Mouse (Mus musculus) ES-E14 (cell line): ENCODE results near the gene Diaph3. TPM values are rescaled to one million over a fixed set of nuclear protein-coding genes. Genes with fewer than 3 reads are reported as not detected.

Source experiments
- DNase-seq: peaks from one replicate; pipeline ENCODE4 v3.0.0-alpha.2; 2013; ENCODE audit warnings: low read depth, low spot score
- H3K27ac ChIP-seq: 2 replicates; pipeline ENCODE4 v1.5.1; 2012; ENCODE audit warnings: low read depth, mild to moderate bottlenecking, low read length, moderate library complexity, mixed read lengths; ENCODE audit not compliant: poor library complexity, insufficient read depth, severe bottlenecking
- H3K36me3 ChIP-seq: 2 replicates; pipeline ENCODE4 v1.6.1; 2012; ENCODE audit warnings: mild to moderate bottlenecking, low read length, moderate library complexity, mixed read lengths; ENCODE audit not compliant: control insufficient read depth, poor library complexity, insufficient read depth, severe bottlenecking
- H3K4me1 ChIP-seq, 2 experiments: fragments of 150-350 bp in 1 of 2; sonication (generic) in 1 of 2; 2 replicates each; pipeline ENCODE4 v1.6.1; 2012; ENCODE audit warnings: low read length in 2 of 2, mild to moderate bottlenecking in 1 of 2, mixed read lengths in 1 of 2; ENCODE audit not compliant: control insufficient read depth in 2 of 2, insufficient read depth in 2 of 2, poor library complexity in 1 of 2
- H3K4me3 ChIP-seq, 2 experiments: fragments of 150-350 bp in 1 of 2; sonication (generic) in 1 of 2; 2 replicates each; pipeline ENCODE4 v1.5.1; 2012; ENCODE audit warnings: low read length in 2 of 2, low read depth in 1 of 2, mild to moderate bottlenecking in 1 of 2, mixed read lengths in 1 of 2; ENCODE audit not compliant: insufficient read depth in 1 of 2, poor library complexity in 1 of 2, severe bottlenecking in 1 of 2
- H3K9ac ChIP-seq: 2 replicates; pipeline ENCODE4 v1.6.1; 2012; ENCODE audit warnings: low read depth, mild to moderate bottlenecking, low read length, mixed read lengths; ENCODE audit not compliant: poor library complexity, insufficient read depth, severe bottlenecking
- H3K9me3 ChIP-seq: fragments of 150-350 bp; sonication (generic); 2 replicates; pipeline ENCODE4 v1.6.1; 2012; ENCODE audit warnings: low read depth, mild to moderate bottlenecking, low read length; ENCODE audit not compliant: control insufficient read depth, insufficient read depth
- CHD2 ChIP-seq: IDR thresholded peaks from 2 replicates; pipeline ENCODE4 v1.6.1; 2014; ENCODE audit warnings: mild to moderate bottlenecking, low read depth, low read length, inconsistent platforms
- HCFC1 ChIP-seq: IDR thresholded peaks from 2 replicates; pipeline ENCODE4 v1.6.1; 2012; ENCODE audit warnings: low read length, inconsistent platforms, borderline replicate concordance; ENCODE audit not compliant: insufficient read depth
- MAFK ChIP-seq: IDR thresholded peaks from 2 replicates; pipeline ENCODE4 v1.6.1; 2014; ENCODE audit warnings: mild to moderate bottlenecking, low read depth, low read length, inconsistent platforms; ENCODE audit not compliant: insufficient read depth
- ZC3H11A ChIP-seq: IDR thresholded peaks from 2 replicates; pipeline ENCODE4 v1.6.1; 2012; ENCODE audit warnings: low read depth, mild to moderate bottlenecking, inconsistent platforms, low read length, borderline replicate concordance
- ZNF384 ChIP-seq: IDR thresholded peaks from 2 replicates; pipeline ENCODE4 v1.6.1; 2012; ENCODE audit warnings: low read depth, low read length, inconsistent platforms
- in situ Hi-C, 2 experiments: fragments of 600-800 bp; cut with MboI; formaldehyde crosslinking; loops; one replicate each; pipeline ENCODE4 v1.15.1; 2025; ENCODE audit warnings: low sequenced_read_pairs in 2 of 2, inconsistent platforms in 1 of 2; ENCODE audit not compliant: unreplicated experiment in 2 of 2
- total RNA-seq: library from RNA; depleted of rRNA; stranded (reverse); fragments of 300-350 nt; gene quantifications from 2 replicates; pipeline ENCODE4 v1.2.3, GENCODE M21; 2012

The Diaph3 gene
- total RNA-seq, 1 experiment: 13.1 TPM

GRCm38 (mm10) chr14:86641839-86642238 is 499.2 kb downstream of the Diaph3 start:
- no peak overlapping the region for H3K9ac ChIP-seq
- DNase-seq: no peak
- H3K4me3 ChIP-seq: no peak overlapping the region
- no peaks in the 10 kb centered on the region for H3K9me3 ChIP-seq
- H3K4me1 ChIP-seq: no peaks in the 10 kb centered on the region
- no peak overlapping the region for H3K27ac ChIP-seq
- no peak for TF ChIP-seq ZC3H11A
- TF ChIP-seq ZNF384: no peak
- TF ChIP-seq MAFK: no peak
- no peak for TF ChIP-seq CHD2
- TF ChIP-seq HCFC1: no peak
- in situ Hi-C loops: no loop called here
- no peaks in the 10 kb centered on the region for H3K36me3 ChIP-seq

DNA sequence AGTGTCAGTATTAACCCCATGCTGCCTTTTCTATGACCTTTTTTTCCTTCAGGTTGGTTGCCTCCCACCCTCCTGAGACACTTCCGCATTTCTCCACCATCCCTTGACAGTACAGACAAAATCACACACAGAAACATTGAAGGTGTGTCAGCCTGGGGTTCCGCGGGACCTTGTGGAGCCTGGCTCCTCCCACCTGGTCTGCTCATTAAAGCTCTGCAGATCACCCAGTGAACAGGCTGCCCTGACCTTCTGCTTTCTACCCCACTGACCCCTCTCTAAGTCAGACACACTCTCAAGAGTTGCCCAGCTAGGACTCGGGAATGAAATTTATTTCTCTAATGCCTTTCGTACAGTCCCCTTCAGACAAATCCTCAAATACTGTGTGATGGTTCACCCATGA is 500.9 kb downstream of the Diaph3 start:
- no peak for TF ChIP-seq MAFK
- no peak for TF ChIP-seq HCFC1
- TF ChIP-seq ZNF384: no peak
- TF ChIP-seq ZC3H11A: no peak
- TF ChIP-seq CHD2: no peak
- no peak overlapping the region for H3K9ac ChIP-seq
- no peaks in the 10 kb centered on the region for H3K4me1 ChIP-seq
- no peak overlapping the region for H3K27ac ChIP-seq
- H3K36me3 ChIP-seq: no peaks in the 10 kb centered on the region
- DNase-seq: no peak
- H3K4me3 ChIP-seq: no peak overlapping the region
- H3K9me3 ChIP-seq: no peaks in the 10 kb centered on the region
- in situ Hi-C loops: no loop called here

DNA sequence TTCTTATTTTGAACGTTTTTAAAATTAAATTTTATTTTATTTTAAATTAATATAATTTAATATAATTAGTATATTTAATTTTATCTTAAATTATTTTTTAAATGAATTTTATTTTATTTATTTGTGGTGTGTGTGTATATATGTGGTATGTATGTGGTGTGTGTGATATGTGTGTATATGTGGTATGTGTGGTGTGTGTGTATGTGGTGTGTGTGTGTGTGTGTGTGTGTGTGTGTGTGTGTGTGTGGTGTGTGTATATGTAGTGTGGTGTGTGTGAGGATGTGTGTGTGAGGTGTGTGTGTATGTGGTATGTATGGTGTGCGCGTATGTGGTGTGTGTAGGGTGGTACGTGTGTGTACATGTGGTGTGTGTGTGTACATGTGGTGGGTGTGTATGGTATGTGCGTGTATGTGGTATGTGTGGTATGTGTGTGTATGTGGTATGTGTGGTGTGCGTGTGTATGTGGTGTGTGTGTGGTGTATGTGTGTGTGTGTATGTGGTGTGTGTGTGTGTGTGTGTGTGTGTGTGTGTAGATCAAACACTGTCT is 505.4 kb downstream of the Diaph3 start:
- no peak overlapping the region for H3K9ac ChIP-seq
- no peak for DNase-seq
- no peaks in the 10 kb centered on the region for H3K36me3 ChIP-seq
- H3K9me3 ChIP-seq: no peaks in the 10 kb centered on the region
- H3K27ac ChIP-seq: no peak overlapping the region
- TF ChIP-seq HCFC1 (no peak), CHD2 (no peak), ZNF384 (no peak), ZC3H11A (no peak), MAFK (no peak)
- in situ Hi-C loops: no loop called here
- H3K4me1 ChIP-seq: no peaks in the 10 kb centered on the region
- no peak overlapping the region for H3K4me3 ChIP-seq

DNA sequence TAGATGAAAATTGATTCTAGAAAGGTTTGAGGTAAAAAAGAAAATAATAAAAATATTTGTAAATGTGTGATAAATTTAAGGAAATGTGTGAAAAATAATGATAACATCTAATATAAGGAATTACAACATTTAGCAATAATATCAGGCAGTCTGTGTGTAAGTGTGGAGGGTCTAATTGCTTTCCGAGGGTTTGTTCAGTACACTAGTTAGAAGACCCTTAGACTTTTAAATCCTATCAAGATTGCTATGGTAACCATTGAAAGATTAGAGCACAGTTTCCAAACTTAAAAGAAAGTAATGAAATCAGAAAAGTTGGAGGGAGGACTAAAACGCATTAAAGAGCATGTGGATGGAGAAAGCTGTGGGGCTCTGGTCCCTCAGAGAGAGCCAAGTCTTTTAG is 506.0 kb downstream of the Diaph3 start:
- H3K9me3 ChIP-seq: no peaks in the 10 kb centered on the region
- in situ Hi-C loops: no loop called here
- no peak for TF ChIP-seq CHD2
- H3K4me3 ChIP-seq: no peak overlapping the region
- H3K36me3 ChIP-seq: no peaks in the 10 kb centered on the region
- DNase-seq: no peak
- H3K27ac ChIP-seq: no peak overlapping the region
- no peaks in the 10 kb centered on the region for H3K4me1 ChIP-seq
- H3K9ac ChIP-seq: no peak overlapping the region

DNA sequence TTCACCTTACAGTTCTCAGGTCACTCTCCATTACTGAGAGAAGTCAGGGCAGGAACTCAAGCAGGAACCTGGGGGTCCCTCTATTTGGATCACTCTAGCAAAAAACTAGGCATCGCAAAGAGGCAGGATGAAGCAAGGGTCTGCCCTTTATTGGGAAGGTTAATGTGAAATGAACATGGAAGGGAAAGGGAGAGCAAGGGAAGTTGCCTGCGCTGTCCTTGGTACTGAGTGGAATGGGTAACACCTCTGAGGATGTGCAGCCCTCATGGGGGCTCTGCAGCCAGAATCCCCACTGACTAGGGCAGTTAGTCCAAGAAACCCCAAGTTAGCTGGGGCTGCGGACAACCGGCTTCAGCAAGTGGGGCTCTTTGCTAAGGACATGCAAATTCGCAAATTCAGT is 507.2 kb downstream of the Diaph3 start:
- in situ Hi-C loops: no loop called here

More for the DNA sequence above, 507.2 kb downstream of the Diaph3 start:
- Histone ChIP-seq H3K4me3 (no peak overlapping the region), H3K4me1 (no peaks in the 10 kb centered on the region), H3K36me3 (no peaks in the 10 kb centered on the region), H3K9ac (no peak overlapping the region), H3K9me3 (no peaks in the 10 kb centered on the region), H3K27ac (no peak overlapping the region)
- DNase-seq: peak; percentile 15
- no peak for TF ChIP-seq ZNF384
- no peak for TF ChIP-seq MAFK
- TF ChIP-seq HCFC1: no peak
- no peak for TF ChIP-seq ZC3H11A
- TF ChIP-seq CHD2: no peak
